Mouse (Mus musculus) liver, adult 2 months (tissue): Measurements from ENCODE around the gene Ly9.

ENCODE experiments used
- CTCF ChIP-seq: fragments of 200-500 bp; IDR thresholded peaks from 2 replicates; pipeline ENCODE4 v1.5.1; 2011; ENCODE audit warnings: low read depth, low read length, control low read depth
- POLR2A ChIP-seq: fragments of 200-500 bp; IDR thresholded peaks from 2 replicates; pipeline ENCODE4 v1.6.1; 2011; ENCODE audit warnings: low read length, control low read depth; ENCODE audit not compliant: insufficient read depth; ENCODE audit errors: extremely low read depth

DNA sequence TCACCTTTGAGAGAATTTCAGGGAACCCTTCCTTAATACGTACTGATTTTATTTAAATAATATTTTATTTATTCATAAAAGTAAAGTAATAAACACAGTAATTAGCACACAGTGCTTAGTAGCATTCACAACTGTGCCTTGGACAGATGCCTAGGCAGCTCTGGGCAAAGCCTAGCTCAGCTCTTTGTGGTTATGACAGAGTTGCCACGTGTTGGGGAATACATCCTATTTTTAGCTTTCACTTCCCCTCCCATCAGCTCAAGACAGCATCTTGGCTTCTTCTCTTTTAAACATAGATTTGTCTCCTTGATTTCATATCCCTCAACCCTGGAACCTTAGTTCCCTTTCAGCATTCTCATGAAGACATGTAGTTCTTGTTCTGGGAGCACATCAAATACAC is 24.2 kb upstream of the Ly9 start:
- TF ChIP-seq POLR2A (no peak), CTCF (no peak)
